Comparison of ENCODE assay signal across 8 mouse cellular contexts in genomic region chr17:87445917-87446766, GRCm38 (mm10). TPM values are rescaled to one million over a fixed set of nuclear protein-coding genes. Genes with fewer than 3 reads are reported as not detected.
DNase-seq lines count a peak whose midpoint lies in the region; ATAC-seq and TF ChIP-seq lines count a peak whose summit lies in the region.

No protein-coding gene starts in this region.

- H3K36me3 ChIP-seq in C2C12 (ENCODE audit: control insufficient read depth, insufficient read depth): peaks cover 21% of the 10 kb centered on the region
- H3K36me3 ChIP-seq in embryonic facial prominence, embryonic 12.5 days: peaks cover 8% of the 10 kb centered on the region; the same call in 1 of the 2 replicates
- H3K36me3 ChIP-seq in heart, embryonic 11.5 days (ENCODE audit: control insufficient read depth, insufficient read depth, low read length): no peaks in the 10 kb centered on the region
- no peaks in the 10 kb centered on the region for H3K36me3 ChIP-seq in kidney, embryonic 16.5 days (ENCODE audit: insufficient read depth, low read length)
- H3K36me3 ChIP-seq in liver, embryonic 16.5 days (ENCODE audit: control insufficient read depth, insufficient read depth): peaks cover 6% of the 10 kb centered on the region
- peaks cover 6% of the 10 kb centered on the region; the same call in 1 of the 2 replicates for H3K36me3 ChIP-seq in neural tube, embryonic 12.5 days

- H3K4me2 ChIP-seq in embryonic facial prominence, embryonic 12.5 days (replicated peaks): peak overlapping the region; percentile 81
- H3K4me2 ChIP-seq in heart, embryonic 11.5 days: peak overlapping the region; percentile 84
- peak overlapping the region; percentile 86 for H3K4me2 ChIP-seq in kidney, embryonic 16.5 days (replicated peaks; ENCODE audit: low read depth, low read length)
- peak overlapping the region; percentile 74 for H3K4me2 ChIP-seq in liver, embryonic 16.5 days (ENCODE audit: low read depth, low read length)
- peak overlapping the region; percentile 82 for H3K4me2 ChIP-seq in neural tube, embryonic 12.5 days (replicated peaks)

- H3K79me3 ChIP-seq in C2C12 (ENCODE audit: low read depth): peaks cover 48% of the 10 kb centered on the region

- peak; percentile 66 for ATAC-seq in embryonic facial prominence, embryonic 12.5 days (ENCODE audit: insufficient number of reproducible peaks, insufficient read depth, low FRiP score, low TSS enrichment)
- peak; percentile 70 for ATAC-seq in heart, embryonic 11.5 days (replicated peaks; ENCODE audit: insufficient number of reproducible peaks, low FRiP score, low TSS enrichment)
- ATAC-seq in kidney, embryonic 16.5 days (ENCODE audit: low FRiP score, low TSS enrichment): peak; percentile 78
- ATAC-seq in liver, embryonic 16.5 days (ENCODE audit: low read depth): peak; percentile 53
- ATAC-seq in neural tube, embryonic 12.5 days (ENCODE audit: low FRiP score, low read depth): peak; percentile 76

- peaks cover 55% of the 10 kb centered on the region for H3K79me2 ChIP-seq in C2C12 (ENCODE audit: control insufficient read depth, insufficient read depth)

- peak overlapping the region; percentile 95 for H3K9ac ChIP-seq in embryonic facial prominence, embryonic 12.5 days
- peak overlapping the region; percentile 86 for H3K9ac ChIP-seq in heart, embryonic 11.5 days (ENCODE audit: low read depth, low read length)
- peak overlapping the region; percentile 98 for H3K9ac ChIP-seq in kidney, embryonic 16.5 days (replicated peaks; ENCODE audit: low read length)
- H3K9ac ChIP-seq in liver, embryonic 16.5 days (ENCODE audit: low read depth, low read length): peak overlapping the region; percentile 84
- H3K9ac ChIP-seq in neural tube, embryonic 12.5 days: peak overlapping the region; percentile 99

- H3K4me1 ChIP-seq in embryonic facial prominence, embryonic 12.5 days: peaks cover 29% of the 10 kb centered on the region
- peaks cover 28% of the 10 kb centered on the region for H3K4me1 ChIP-seq in heart, embryonic 11.5 days (ENCODE audit: control insufficient read depth, insufficient read depth, low read length)
- peaks cover 34% of the 10 kb centered on the region for H3K4me1 ChIP-seq in kidney, embryonic 16.5 days (ENCODE audit: insufficient read depth, low read length)
- peaks cover 26% of the 10 kb centered on the region for H3K4me1 ChIP-seq in liver, embryonic 16.5 days (ENCODE audit: control insufficient read depth, low read depth, low read length)
- H3K4me1 ChIP-seq in neural tube, embryonic 12.5 days: peaks cover 36% of the 10 kb centered on the region

- H3K27me3 ChIP-seq in C2C12 (ENCODE audit: control insufficient read depth, insufficient read depth, insufficient read length): no peaks in the 10 kb centered on the region
- H3K27me3 ChIP-seq in embryonic facial prominence, embryonic 12.5 days: no peaks in the 10 kb centered on the region
- no peaks in the 10 kb centered on the region for H3K27me3 ChIP-seq in heart, embryonic 11.5 days (ENCODE audit: control insufficient read depth, insufficient read depth, low read length)
- no peaks in the 10 kb centered on the region for H3K27me3 ChIP-seq in kidney, embryonic 16.5 days (ENCODE audit: insufficient read depth, low read length)
- H3K27me3 ChIP-seq in liver, embryonic 16.5 days (ENCODE audit: control insufficient read depth, insufficient read depth, low read depth, low read length): no peaks in the 10 kb centered on the region
- no peaks in the 10 kb centered on the region for H3K27me3 ChIP-seq in neural tube, embryonic 12.5 days (replicated peaks)

- no peak for TF ChIP-seq CTCF in C2C12 (IDR thresholded peaks at IDR 0.05; ENCODE audit: control insufficient read depth, insufficient read depth, insufficient read length)

- peak overlapping the region; percentile 97 for H3K27ac ChIP-seq in embryonic facial prominence, embryonic 12.5 days
- peak overlapping the region; percentile 90 for H3K27ac ChIP-seq in heart, embryonic 11.5 days (ENCODE audit: low read depth, low read length)
- peak overlapping the region; percentile 99 for H3K27ac ChIP-seq in kidney, embryonic 16.5 days (ENCODE audit: low read length)
- H3K27ac ChIP-seq in liver, embryonic 16.5 days (ENCODE audit: low read length): peak overlapping the region; percentile 90
- H3K27ac ChIP-seq in neural tube, embryonic 12.5 days: peak overlapping the region; percentile 97

- H3ac ChIP-seq in C2C12 (ENCODE audit: control insufficient read depth, insufficient read length, low read depth): peak overlapping the region; percentile 89

- WGBS in embryonic facial prominence, embryonic 12.5 days: under 1% methylated on average over 53 of the region's 86 CpGs
- WGBS in heart, embryonic 11.5 days (ENCODE audit: insufficient replicate concordance): under 1% methylated on average over 40 of the region's 86 CpGs
- 0% methylated on average over 55 of the region's 86 CpGs for WGBS in kidney, embryonic 16.5 days
- 0% methylated on average over 30 of the region's 86 CpGs for WGBS in liver, embryonic 16.5 days (ENCODE audit: insufficient replicate concordance)
- under 1% methylated on average over 80 of the region's 86 CpGs for WGBS in neural tube, embryonic 12.5 days

- H3K9me3 ChIP-seq in embryonic facial prominence, embryonic 12.5 days: no peaks in the 10 kb centered on the region
- H3K9me3 ChIP-seq in heart, embryonic 11.5 days (replicated peaks; ENCODE audit: control insufficient read depth, low read length): no peaks in the 10 kb centered on the region
- H3K9me3 ChIP-seq in kidney, embryonic 16.5 days (ENCODE audit: low read length): no peaks in the 10 kb centered on the region
- H3K9me3 ChIP-seq in liver, embryonic 16.5 days (replicated peaks; ENCODE audit: control insufficient read depth, low read length): no peaks in the 10 kb centered on the region
- no peaks in the 10 kb centered on the region for H3K9me3 ChIP-seq in neural tube, embryonic 12.5 days

- H3K4me3 ChIP-seq in C2C12 (ENCODE audit: insufficient read depth, poor library complexity, severe bottlenecking): peak overlapping the region; percentile 86
- H3K4me3 ChIP-seq in embryonic facial prominence, embryonic 12.5 days: peak overlapping the region; percentile 89
- H3K4me3 ChIP-seq in heart, embryonic 11.5 days (ENCODE audit: low read depth, low read length): peak overlapping the region; percentile 65
- H3K4me3 ChIP-seq in kidney, embryonic 16.5 days (ENCODE audit: low read length): peak overlapping the region; percentile 98
- H3K4me3 ChIP-seq in liver, embryonic 16.5 days (ENCODE audit: low read depth, low read length): peak overlapping the region; percentile 73
- H3K4me3 ChIP-seq in neural tube, embryonic 12.5 days: peak overlapping the region; percentile 96

- DNase-seq in adrenal gland, adult 8-10 months: peak; percentile 32
- DNase-seq in testis, postnatal 10 days (ENCODE audit: low spot score): peak; percentile 84

TF ChIP-seq in C2C12, 6 proteins besides CTCF, POLR2A, EP300 and RAD21:
- no peak for TF ChIP-seq MYOD1 (IDR thresholded peaks at IDR 0.05; ENCODE audit: control insufficient read depth, insufficient read length, low read depth)
- TF ChIP-seq MYOG (IDR thresholded peaks at IDR 0.05; ENCODE audit: control insufficient read depth, extremely low read depth, insufficient read length): no peak
- no peak for TF ChIP-seq USF1 (IDR thresholded peaks at IDR 0.05; ENCODE audit: low read depth)
- no peak for TF ChIP-seq MAX (IDR thresholded peaks at IDR 0.05)
TF ChIP-seq in C2C12: peak in this region for 0.

RNA-seq across cellular contexts. Expression of gene Calm2, which starts 0.6 kb away (rescaled TPM):
- 321 TPM for polyA plus RNA-seq in C2C12 (2012; fragmentation: generic; extraction: Trizol)
- total RNA-seq in adrenal gland, adult 8-10 months (2022): 100 to 1,000 TPM; 507 to 545 (median 540) TPM
- 823 and 840 TPM in 2 replicates for polyA plus RNA-seq in embryonic facial prominence, embryonic 12.5 days (2016; fragmentation: Nextera tagmentation; extraction: Ambion mirVana)
- 724 and 789 TPM in 2 replicates for polyA plus RNA-seq in heart, embryonic 11.5 days (2014; fragmentation: Nextera tagmentation; extraction: Ambion mirVana)
- polyA plus RNA-seq in kidney, embryonic 16.5 days (2015; fragmentation: Nextera tagmentation; extraction: Ambion mirVana): 1,041 and 1,124 TPM in 2 replicates
- polyA plus RNA-seq in liver, embryonic 16.5 days (2015; fragmentation: Nextera tagmentation; extraction: Ambion mirVana): 332 and 366 TPM in 2 replicates
- 1,679 and 1,888 TPM in 2 replicates for polyA plus RNA-seq in neural tube, embryonic 12.5 days (2016; fragmentation: Nextera tagmentation; extraction: Ambion mirVana)

RNA-seq across cellular contexts. Expression of gene Stpg4, which starts 18.6 kb away (rescaled TPM):
- not detected for polyA plus RNA-seq in C2C12 (2012; fragmentation: generic; extraction: Trizol)
- not detected for total RNA-seq in adrenal gland, adult 8-10 months (2022)
- polyA plus RNA-seq in embryonic facial prominence, embryonic 12.5 days (2016; fragmentation: Nextera tagmentation; extraction: Ambion mirVana): not detected in 2 replicates
- not detected in 2 replicates for polyA plus RNA-seq in heart, embryonic 11.5 days (2014; fragmentation: Nextera tagmentation; extraction: Ambion mirVana)
- 0.60 TPM in 1 of 2 replicates, not detected in the other for polyA plus RNA-seq in kidney, embryonic 16.5 days (2015; fragmentation: Nextera tagmentation; extraction: Ambion mirVana)
- not detected in 2 replicates for polyA plus RNA-seq in liver, embryonic 16.5 days (2015; fragmentation: Nextera tagmentation; extraction: Ambion mirVana)
- polyA plus RNA-seq in neural tube, embryonic 12.5 days (2016; fragmentation: Nextera tagmentation; extraction: Ambion mirVana): not detected in 2 replicates

Comparison
In these comparisons a context has a peak if more than half of its experiments do, and no peak if none do; other contexts are left out.
1. Peak in every context shown above with its lines: DNase-seq, ATAC-seq, H3K4me3 ChIP-seq and H3K27ac ChIP-seq.